Mouse (Mus musculus): ENCODE measurements around the gene Gipc3. TPM values are rescaled to one million over a fixed set of nuclear protein-coding genes. Genes with fewer than 3 reads are reported as not detected.

Gene Gipc3
- polyA plus RNA-seq, 1 experiment from 2014 or later, result 0.07 TPM

DNA sequence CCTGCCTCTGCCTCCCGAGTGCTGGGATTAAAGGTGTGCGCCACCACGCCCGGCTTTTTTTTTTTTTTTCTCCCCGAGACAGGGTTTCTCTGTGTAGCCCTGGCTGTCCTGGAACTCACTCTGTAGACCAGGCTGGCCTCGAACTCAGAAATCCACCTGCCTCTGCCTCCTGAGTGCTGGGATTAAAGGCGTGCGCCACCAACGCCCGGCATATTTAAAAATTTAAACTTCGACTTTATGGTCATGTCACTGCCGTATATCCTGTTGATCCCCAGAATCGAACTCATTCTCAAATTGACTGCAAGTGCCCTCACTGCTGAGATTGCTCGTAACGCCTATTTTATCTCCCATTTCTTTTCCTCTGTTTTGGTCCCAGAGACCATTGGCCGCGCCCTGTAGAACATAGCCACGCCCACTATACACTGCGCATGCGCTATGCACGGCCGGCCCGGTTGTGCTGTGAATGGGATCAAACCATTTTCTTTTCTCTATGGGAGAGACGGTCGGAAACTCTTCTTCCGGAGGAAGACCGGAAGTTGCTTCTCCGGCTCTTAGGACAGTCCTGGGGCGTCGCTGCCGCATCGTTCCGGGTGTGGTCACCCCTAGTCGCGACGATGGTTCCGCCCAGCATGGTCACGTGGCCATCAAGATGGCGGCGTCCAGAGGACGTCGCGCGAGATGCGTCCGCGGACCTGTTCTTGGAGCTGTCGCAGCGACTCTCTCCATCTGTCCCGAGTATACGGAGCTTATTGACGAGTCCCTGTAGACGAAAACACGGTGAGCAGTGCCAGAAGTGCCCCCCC lies 40.9 kb upstream of the Gipc3 start, which contains the start of the genes Dohh and Gm48551:
Dohh (plus strand) TSS at position 627 of the 803 bp plus-strand sequence.
Gm48551 (plus strand) TSS at position 665 of the 803 bp plus-strand sequence.
- ATAC-seq (ENCODE audit: borderline replicate concordance, extremely low read depth, low FRiP score, low TSS enrichment), result peak; percentile 94
- H3K4me3 ChIP-seq, result peak within 1 kb of the TSS; percentile 97
- H3K9ac ChIP-seq, result peak within 1 kb of the TSS; percentile 84
- H3K36me3 ChIP-seq, result peaks cover 27% of the 10 kb centered on the region
- peak within 1 kb of the TSS; percentile 73 for H3K27ac ChIP-seq
- peaks cover 23% of the 10 kb centered on the region for H3K4me1 ChIP-seq
- H3K9me3 ChIP-seq, result no peaks in the 10 kb centered on the region
- H3K4me2 ChIP-seq, result peak within 1 kb of the TSS; percentile 87
- 8% methylated on average over 54 of the region's 54 CpGs for whole genome bisulfite sequencing
- H3K27me3 ChIP-seq, result no peaks in the 10 kb centered on the region

DNA sequence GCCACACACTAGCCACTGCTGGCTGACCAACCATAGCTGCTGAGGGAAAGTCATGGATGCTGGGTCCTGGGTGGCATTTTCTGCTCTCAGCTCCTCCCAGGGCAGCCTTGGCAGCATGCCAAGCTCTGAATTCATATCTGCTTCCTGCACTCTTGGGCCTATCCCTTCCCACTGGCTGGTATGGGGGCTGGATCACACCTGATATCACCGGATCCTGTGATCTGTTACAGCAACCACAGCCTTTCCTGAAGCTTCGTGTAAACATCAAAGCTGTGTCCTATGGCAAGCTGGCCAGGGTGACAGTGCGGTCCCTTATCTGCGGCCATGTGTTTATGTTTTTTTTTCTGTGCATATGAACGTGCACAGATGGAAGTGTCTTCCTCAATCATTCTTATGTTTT lies 39.0 kb upstream of the Gipc3 start:
- 38% methylated on average over 5 of the region's 5 CpGs for WGBS
- Histone ChIP-seq H3K9ac (no peak overlapping the region), H3K4me3 (no peak overlapping the region), H3K4me1 (peaks cover 31% of the 10 kb centered on the region), H3K27me3 (no peaks in the 10 kb centered on the region), H3K36me3 (peaks cover 9% of the 10 kb centered on the region), H3K9me3 (no peaks in the 10 kb centered on the region), H3K27ac (peak overlapping the region; percentile 48), H3K4me2 (no peak overlapping the region)
- ATAC-seq (ENCODE audit: borderline replicate concordance, extremely low read depth, low FRiP score, low TSS enrichment), result no peak

DNA sequence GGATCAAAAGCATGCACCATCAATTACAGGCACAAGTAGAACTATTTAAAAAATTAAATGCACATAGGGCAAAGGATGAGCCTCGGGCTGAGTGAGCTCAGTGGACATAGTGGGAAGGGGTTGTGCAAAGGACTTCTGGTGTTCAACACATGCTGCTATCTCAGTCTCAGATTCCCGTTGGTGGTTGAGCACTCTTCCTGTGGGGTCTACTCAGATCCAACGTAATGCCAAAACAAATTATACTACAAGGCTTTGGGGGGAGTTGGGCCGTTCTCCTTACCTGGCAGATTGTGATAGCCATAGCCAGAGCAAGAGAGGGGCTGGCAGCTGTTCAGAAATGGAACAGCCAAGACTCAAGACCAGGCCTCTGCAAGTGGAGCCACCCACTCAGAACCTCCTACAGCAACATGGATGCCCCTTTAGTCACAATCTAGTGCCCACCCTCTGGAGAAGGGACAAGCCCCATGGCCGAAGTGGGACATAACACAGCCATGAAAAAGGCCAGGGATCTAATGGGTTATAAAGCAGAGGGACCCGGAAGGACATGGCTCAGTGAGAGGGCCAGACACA lies 36.8 kb upstream of the Gipc3 start:
- Histone ChIP-seq H3K9me3 (no peaks in the 10 kb centered on the region), H3K36me3 (peaks cover 7% of the 10 kb centered on the region; the same call in 1 of the 2 replicates), H3K27me3 (no peaks in the 10 kb centered on the region), H3K27ac (no peak overlapping the region), H3K9ac (no peak overlapping the region), H3K4me1 (peaks cover 36% of the 10 kb centered on the region), H3K4me3 (no peak overlapping the region), H3K4me2 (no peak overlapping the region)
- 83% methylated on average over 6 of the region's 6 CpGs for WGBS
- ATAC-seq (ENCODE audit: borderline replicate concordance, extremely low read depth, low FRiP score, low TSS enrichment), result no peak

DNA sequence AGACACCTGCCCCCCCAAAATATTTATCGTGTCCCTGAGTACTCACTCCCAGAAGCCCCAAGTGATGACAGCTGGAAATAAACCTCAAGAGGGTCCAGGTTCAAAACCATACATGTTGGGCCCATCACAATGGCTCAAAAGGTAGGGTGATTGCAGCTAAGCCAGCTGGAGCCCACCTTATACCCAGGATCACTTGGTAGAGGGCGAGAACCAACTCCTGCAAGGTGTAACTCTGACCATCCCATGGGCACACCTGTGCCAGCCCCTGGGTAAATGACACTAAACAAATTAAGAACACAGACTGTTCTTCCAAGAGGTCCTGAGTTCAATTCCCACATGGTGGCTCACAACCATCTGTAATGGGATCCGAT lies 36.1 kb upstream of the Gipc3 start:
- H3K9ac ChIP-seq, result peak overlapping the region; percentile 50
- no peaks in the 10 kb centered on the region for H3K9me3 ChIP-seq
- H3K4me1 ChIP-seq, result peaks cover 33% of the 10 kb centered on the region
- H3K4me3 ChIP-seq, result peak overlapping the region; percentile 50
- no peaks in the 10 kb centered on the region for H3K27me3 ChIP-seq
- H3K36me3 ChIP-seq, result peaks cover 10% of the 10 kb centered on the region
- H3K4me2 ChIP-seq, result peak overlapping the region; percentile 59
- ATAC-seq (ENCODE audit: borderline replicate concordance, extremely low read depth, low FRiP score, low TSS enrichment), result no peak
- WGBS, result 61% methylated on average over 3 of the region's 3 CpGs
- H3K27ac ChIP-seq, result peak overlapping the region; percentile 73

DNA sequence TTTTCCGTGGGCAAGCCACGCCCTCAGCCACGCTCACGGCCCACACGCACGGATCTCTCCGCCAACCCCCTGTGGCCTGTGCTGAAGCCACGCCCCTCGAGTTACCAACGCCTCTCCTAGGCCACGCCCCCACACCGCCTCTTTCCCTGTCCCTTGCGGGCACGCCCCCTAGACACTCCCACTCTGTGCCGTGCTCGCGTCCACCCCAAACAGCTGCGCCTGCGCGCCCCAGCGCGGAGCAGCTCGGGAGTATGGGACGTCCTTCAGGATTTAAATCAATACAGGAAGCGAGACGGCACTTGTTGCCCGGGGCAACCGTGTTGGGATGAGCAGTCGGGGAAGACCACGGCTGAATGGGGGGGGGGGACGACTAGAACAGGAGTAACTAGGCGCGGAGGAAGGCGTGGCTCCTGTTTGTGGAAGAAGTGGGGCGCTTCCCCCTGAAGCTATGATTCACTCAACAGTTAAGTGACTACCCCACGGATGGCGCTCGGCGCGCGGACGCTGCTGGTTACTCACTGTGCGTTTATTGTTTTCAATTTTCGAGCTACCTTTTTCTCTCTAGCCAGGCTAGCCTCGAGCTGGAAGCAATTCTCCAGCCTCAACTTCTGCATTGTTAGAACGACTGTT lies 35.6 kb upstream of the Gipc3 start:
- Histone ChIP-seq H3K27ac (peak overlapping the region; percentile 73), H3K4me2 (peak overlapping the region; percentile 80), H3K36me3 (peaks cover 15% of the 10 kb centered on the region), H3K9ac (peak overlapping the region; percentile 50), H3K27me3 (no peaks in the 10 kb centered on the region), H3K4me1 (peaks cover 33% of the 10 kb centered on the region), H3K9me3 (no peaks in the 10 kb centered on the region), H3K4me3 (peak overlapping the region; percentile 71)
- WGBS, result under 1% methylated on average over 45 of the region's 46 CpGs
- peak; percentile 95 for ATAC-seq (ENCODE audit: borderline replicate concordance, extremely low read depth, low FRiP score, low TSS enrichment)

DNA sequence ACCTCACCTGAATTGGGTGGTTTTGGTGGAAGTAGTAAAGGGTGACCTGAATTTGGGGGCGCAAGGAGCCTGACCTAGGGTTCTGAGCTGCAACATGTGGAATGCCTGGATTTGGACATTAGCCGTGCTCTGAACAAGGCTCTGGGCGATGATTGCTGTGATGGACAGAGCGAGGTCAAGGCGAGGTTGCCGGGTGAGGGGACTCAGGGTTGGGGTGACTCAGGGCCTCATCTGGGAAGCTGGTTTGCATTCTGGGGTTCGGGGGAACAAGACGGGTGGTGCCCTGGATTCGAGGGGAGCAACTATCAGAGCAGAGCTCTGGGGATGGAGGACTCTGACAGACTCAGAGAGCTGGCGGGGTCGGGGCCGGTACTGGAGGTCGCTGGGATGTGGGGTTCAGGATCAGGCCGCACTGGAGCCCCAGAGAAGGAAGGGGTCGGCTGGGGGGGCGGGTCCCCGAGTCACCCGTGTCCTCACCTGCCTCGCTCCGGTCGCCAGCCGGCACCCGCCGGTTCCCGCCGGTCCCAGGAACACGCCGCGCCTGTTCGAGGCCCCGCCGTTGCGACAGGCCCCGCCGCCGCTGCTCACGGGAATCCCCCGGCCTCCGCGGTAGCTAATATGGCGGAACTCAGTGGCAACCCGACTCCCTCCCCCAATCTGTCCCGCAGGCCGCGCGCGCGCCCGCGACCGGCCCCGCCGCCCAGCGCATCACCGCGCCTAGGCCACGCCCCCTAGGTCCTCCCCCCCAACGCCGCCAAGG lies 34.9 kb upstream of the Gipc3 start, which contains the start of gene Fzr1:
Fzr1 (minus strand) TSS at position 724 of the 760 bp plus-strand sequence.
- H3K27me3 ChIP-seq, result no peaks in the 10 kb centered on the region
- peak within 1 kb of the TSS; percentile 73 for H3K27ac ChIP-seq
- H3K36me3 ChIP-seq, result peaks cover 21% of the 10 kb centered on the region
- H3K4me2 ChIP-seq, result peak within 1 kb of the TSS; percentile 80
- no peaks in the 10 kb centered on the region for H3K9me3 ChIP-seq
- no peak; the same call in 1 of the 2 replicates for ATAC-seq (ENCODE audit: borderline replicate concordance, extremely low read depth, low FRiP score, low TSS enrichment)
- peaks cover 33% of the 10 kb centered on the region for H3K4me1 ChIP-seq
- H3K4me3 ChIP-seq, result peak within 1 kb of the TSS; percentile 71
- WGBS, result 1% methylated on average over 41 of the region's 59 CpGs
- peak within 1 kb of the TSS; percentile 95 for H3K9ac ChIP-seq

DNA sequence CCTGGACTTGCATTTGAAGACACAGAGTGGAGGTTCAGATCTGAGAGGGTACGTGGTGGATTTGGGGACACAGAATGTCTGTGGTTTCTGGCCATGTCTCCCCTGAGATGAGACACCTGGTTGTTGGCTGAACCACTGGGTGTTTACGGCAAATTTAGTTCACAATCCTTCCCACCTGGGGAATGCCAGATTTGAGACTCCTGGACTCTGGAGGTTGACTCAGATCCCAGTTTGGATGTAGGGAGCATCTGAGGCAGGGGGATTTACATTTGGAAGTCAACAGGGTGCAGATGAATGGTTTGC lies 34.2 kb upstream of the Gipc3 start:
- no peaks in the 10 kb centered on the region for H3K9me3 ChIP-seq
- H3K36me3 ChIP-seq, result peaks cover 24% of the 10 kb centered on the region
- H3K27me3 ChIP-seq, result no peaks in the 10 kb centered on the region
- 33% methylated on average over 2 of the region's 2 CpGs for WGBS
- H3K4me2 ChIP-seq, result peak overlapping the region; percentile 80
- no peak for ATAC-seq (ENCODE audit: borderline replicate concordance, extremely low read depth, low FRiP score, low TSS enrichment)
- H3K9ac ChIP-seq, result peak overlapping the region; percentile 95
- peaks cover 33% of the 10 kb centered on the region for H3K4me1 ChIP-seq
- peak overlapping the region; percentile 39; the same call in 1 of the 2 replicates for H3K27ac ChIP-seq
- peak overlapping the region; percentile 71 for H3K4me3 ChIP-seq

DNA sequence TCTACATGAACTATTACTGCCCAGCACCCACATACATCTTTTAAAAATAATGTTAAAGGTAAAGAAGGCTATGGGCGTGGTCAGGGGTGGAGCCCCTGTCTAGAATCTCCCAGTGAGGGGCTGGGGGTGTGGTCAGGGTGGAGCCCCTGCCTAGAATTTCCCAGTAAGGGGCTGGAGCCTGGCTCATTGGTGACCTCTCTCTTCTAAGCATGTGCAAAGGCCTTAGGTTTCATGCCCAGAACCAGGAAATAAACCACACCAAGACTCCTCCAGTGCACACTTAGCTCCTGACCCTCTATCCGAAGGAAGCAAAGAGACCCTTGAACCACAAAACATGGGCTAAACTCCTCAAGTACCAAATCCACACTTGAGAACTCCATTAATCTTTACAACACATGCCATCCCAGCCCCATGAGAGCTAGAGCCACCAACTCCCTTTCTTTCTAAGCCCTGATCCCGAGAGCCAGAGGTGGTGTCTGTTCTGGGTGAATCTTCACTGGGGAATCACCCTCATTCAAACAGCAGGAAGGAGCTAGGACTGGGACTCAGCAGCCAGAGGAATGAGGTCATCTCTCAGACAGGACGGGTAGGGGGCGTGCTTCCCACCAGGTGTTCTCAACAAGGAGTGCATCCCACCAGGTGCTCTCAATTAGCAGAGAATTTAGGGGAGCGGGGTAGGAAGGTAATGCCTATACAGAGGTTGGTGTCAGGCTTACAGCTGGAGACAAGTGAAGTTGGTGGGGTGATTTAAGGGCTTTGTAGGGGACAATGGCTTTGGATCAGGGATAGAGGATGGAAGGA lies 33.7 kb upstream of the Gipc3 start:
- peaks cover 24% of the 10 kb centered on the region for H3K36me3 ChIP-seq
- H3K4me2 ChIP-seq, result peak overlapping the region; percentile 80
- H3K9ac ChIP-seq, result peak overlapping the region; percentile 95; the same call in 1 of the 2 replicates
- ATAC-seq (ENCODE audit: borderline replicate concordance, extremely low read depth, low FRiP score, low TSS enrichment), result no peak
- 23% methylated on average over 6 of the region's 6 CpGs for WGBS
- no peak overlapping the region for H3K27ac ChIP-seq
- peak overlapping the region; percentile 71 for H3K4me3 ChIP-seq
- H3K9me3 ChIP-seq, result no peaks in the 10 kb centered on the region
- no peaks in the 10 kb centered on the region for H3K27me3 ChIP-seq
- peaks cover 30% of the 10 kb centered on the region for H3K4me1 ChIP-seq

DNA sequence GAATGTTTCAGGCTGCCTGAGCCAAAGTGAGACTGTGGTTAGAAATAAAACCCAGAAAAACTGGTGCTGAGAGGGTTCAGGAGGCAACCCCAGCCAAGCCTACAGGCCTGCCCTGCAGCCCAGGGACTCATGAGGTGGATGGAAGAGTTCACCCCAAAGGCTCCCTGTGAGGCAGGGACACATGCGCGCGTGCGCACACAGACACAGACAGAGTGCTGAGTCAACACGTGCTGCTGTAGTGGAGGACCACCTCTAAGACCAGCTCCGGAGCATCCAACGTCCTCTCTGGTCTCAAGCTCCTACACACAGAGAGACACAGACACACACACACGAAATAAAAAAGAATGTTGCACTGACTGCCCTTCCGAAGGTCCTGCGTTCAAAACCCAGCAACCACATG lies 32.3 kb upstream of the Gipc3 start:
- Histone ChIP-seq H3K36me3 (peaks cover 34% of the 10 kb centered on the region), H3K9ac (no peak overlapping the region), H3K4me1 (peaks cover 29% of the 10 kb centered on the region), H3K4me3 (no peak overlapping the region), H3K9me3 (no peaks in the 10 kb centered on the region), H3K27me3 (no peaks in the 10 kb centered on the region), H3K4me2 (no peak overlapping the region), H3K27ac (no peak overlapping the region)
- WGBS, result 90% methylated on average over 10 of the region's 10 CpGs
- ATAC-seq (ENCODE audit: borderline replicate concordance, extremely low read depth, low FRiP score, low TSS enrichment), result no peak

DNA sequence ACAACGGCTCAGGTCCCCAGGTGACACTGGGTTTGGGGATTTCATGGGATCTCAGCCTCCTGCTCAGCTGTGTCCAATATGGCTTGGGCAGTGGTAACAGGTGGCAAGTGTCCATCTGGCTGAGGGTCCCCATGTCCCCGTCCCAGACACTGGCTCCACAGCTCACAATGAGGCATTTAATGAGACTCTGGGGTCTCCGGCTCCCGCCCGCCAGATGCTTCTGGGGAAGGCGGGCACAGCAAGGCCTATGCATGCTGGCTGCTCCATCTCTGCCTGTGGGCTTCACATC lies 24.1 kb upstream of the Gipc3 start:
- Histone ChIP-seq H3K4me3 (no peak overlapping the region), H3K27ac (no peak overlapping the region), H3K9me3 (no peaks in the 10 kb centered on the region), H3K4me1 (peaks cover 35% of the 10 kb centered on the region), H3K4me2 (no peak overlapping the region), H3K9ac (no peak overlapping the region), H3K36me3 (peaks cover 50% of the 10 kb centered on the region), H3K27me3 (peaks cover 6% of the 10 kb centered on the region; the same call in 1 of the 2 replicates)
- 74% methylated on average over 6 of the region's 6 CpGs for WGBS
- ATAC-seq (ENCODE audit: borderline replicate concordance, extremely low read depth, low FRiP score, low TSS enrichment), result no peak
